Mouse (Mus musculus): ENCODE measurements around the gene Bcam.

DNA sequence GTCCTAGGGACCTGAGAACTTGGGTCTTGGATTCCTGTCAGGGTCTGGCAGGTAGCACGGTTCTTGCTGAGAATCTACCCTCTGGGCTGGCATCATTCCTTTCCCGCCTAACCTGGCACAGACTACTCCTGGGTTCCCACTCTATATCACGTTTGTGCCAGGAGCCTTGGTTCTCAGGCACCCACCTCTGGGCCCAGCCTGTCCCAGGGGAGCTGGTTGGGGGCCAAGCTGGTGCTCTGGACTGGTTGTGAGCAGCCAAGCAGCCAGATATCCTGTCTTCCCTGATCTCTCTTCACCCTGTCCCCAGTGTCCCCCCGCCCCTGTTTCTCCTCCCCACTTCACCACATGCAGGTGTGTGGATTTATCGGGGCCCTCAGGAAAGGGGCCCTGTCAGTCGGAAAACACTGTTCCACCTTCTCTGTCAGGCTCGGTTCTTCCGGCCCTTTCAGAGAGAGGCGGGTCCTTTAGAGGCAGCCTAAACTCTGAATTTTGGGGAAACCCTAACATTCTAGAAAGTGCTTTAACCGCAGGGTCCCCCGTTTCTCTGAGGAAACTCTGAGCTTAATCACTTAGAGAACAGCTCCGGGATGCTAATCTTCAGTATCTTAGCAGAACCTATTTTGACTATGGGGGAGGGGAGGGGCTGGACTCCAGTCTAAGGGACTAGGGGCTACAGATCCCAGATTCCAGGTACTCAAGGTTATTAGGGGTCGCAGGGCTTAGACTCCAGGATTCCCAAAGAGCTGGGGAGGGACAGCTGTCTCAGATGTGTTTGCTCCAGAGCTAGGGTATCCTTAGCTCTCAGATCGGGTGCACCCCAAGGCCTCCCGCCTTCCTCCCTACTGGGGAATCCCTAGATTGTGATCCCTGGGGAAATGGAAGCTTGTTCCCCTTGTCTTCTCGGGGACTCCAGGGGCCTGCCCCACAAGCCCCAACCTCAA is 1.1 kb downstream of the Bcam start:
- no peak for TF ChIP-seq CTCF (IDR thresholded peaks at IDR 0.05; ENCODE audit: insufficient read depth, low read length)
- TF ChIP-seq POLR2A (IDR thresholded peaks at IDR 0.05; ENCODE audit: borderline replicate concordance, extremely low read depth, low read depth, low read length): no peak
